Mouse (Mus musculus) bone marrow macrophage, adult 2 months (primary cell): ENCODE measurements around the gene Klhl5.

Source experiments
- CTCF ChIP-seq: IDR thresholded peaks from 2 replicates; pipeline ENCODE4 v1.5.1; 2012; ENCODE audit warnings: low read depth, mild to moderate bottlenecking, low read length, moderate library complexity
- POLR2A ChIP-seq: IDR thresholded peaks from 2 replicates; pipeline ENCODE4 v1.6.1; 2012; ENCODE audit warnings: mild to moderate bottlenecking, low read depth, low read length, borderline replicate concordance

- TF ChIP-seq CTCF (no peak), POLR2A (no peak)
Observed at GRCm38 (mm10) chr5:65059806-65060205, 47.5 kb upstream of the Klhl5 start.
